Mouse (Mus musculus) erythroblast, embryonic 14.5 days (primary cell): ENCODE measurements around the gene Pomgnt1.

Experiments
- GATA1 ChIP-seq: IDR thresholded peaks from 2 replicates; pipeline ENCODE4 v1.6.1; 2012; ENCODE audit warnings: low read length, inconsistent platforms, mixed read lengths
- TAL1 ChIP-seq: IDR thresholded peaks from 3 replicates; pipeline ENCODE4 v1.6.1; 2012; ENCODE audit warnings: low read length, inconsistent platforms, mixed read lengths

GRCm38 (mm10) chr4:116077240-116078095, 46.2 kb upstream of the Pomgnt1 start:
- TF ChIP-seq GATA1 (no peak), TAL1 (no peak; the same call in 2 of the 3 replicates)
